Mouse (Mus musculus) layer of hippocampus, adult 8-10 months (tissue): ENCODE results near the gene Osgep. TPM values are rescaled to one million over a fixed set of nuclear protein-coding genes. Genes with fewer than 3 reads are reported as not detected.
"Not testable (repeated sequence)": the region's sequence is repeated elsewhere in the genome, so short reads cannot be mapped to it uniquely, and the experiment has no call there.

Source experiments
- DNase-seq, 2 experiments: peaks; one replicate each; pipeline ENCODE4 v3.0.0; 2022; ENCODE audit warnings: low spot score in 2 of 2
- total RNA-seq, 4 experiments: library from RNA; stranded (reverse); gene quantifications; 2 replicates each; pipeline ENCODE4 v1.2.4; 2022

Gene Osgep
- total RNA-seq, 4 experiments from 2014 or later: 30.4 to 37.1 (median 34.9) TPM

DNA sequence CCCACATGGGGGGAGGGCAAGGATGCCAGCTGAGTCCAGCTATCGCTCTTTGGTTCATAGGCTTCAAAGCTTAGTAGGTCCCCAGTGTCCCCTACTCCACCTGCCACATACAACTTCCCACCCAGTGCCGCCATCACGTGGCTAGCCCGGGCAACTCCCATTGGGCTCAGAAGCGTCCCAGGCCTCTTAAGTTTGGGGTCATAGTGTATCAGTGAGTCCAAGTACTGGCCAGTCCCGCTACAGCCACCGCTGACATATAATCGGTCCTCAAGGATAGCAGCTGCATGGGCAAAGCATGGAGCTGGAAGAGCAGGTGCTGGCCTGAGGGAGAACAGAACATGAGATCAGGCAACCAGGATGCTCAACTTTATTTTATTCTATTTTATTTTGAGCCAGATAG is 33.1 kb downstream of the Osgep start:
- no peak for DNase-seq

DNA sequence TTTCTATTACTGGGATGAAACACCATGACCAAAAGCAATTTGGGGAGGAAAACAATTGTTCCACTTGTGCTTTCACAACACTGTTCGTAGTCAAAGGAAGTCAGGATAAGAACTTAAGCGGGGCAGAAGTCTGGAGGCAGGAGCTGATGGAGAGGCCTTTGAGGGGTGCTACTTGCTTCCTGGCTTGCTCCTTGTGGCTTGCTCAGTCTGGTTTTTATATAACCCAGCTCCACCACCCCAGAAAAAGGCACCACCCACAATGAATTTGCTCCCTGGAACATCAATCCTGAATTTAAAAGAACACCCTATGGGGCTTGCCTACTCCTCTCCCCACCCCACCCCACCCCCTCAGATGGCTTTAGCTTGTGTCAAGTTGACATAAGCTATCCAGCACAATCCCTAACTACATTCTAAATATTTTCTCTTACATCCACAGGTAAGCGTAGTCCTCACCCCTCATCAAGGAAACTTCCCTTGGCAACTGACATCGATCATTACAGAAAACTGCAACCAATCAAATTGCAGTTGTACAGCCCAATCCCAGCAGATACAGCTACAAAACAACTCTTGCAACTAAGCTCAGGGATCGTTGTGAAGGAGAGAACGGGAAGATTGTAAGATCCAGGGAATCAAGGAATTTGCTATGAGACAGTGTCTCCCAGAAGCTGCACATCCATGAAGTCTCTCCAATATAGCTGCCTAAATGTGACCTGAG is 48.3 kb downstream of the Osgep start:
- DNase-seq: no peak

DNA sequence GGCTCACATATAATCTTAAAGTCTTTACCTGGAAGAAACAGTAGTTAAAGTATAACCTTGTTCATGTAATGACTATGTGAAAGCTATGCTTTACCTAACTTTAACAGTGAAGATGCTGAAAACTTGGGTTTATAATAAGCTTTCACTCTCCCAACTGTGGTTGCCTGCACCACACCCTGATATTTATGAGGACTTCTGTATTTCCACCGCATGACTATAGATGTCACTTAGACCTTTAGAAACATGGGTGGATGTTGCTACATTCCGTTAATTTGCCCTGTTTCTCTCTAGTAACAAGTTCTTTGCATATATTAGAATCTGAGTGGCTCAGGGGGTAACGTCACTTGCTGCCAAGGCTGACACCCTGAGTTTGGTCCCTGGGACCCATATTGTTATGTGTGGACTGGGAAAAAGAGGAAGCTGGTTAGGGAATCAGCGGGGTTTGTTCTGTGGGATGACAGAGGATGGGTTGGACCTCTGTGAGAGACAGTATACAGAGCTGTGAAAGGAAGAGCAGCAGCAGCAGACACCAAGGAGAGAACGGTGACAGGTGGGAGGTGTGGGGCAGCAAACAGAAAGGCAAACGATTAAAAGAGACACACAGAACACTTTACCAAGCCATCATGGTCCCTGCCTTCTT is 49.0 kb downstream of the Osgep start:
- DNase-seq: no peak

DNA sequence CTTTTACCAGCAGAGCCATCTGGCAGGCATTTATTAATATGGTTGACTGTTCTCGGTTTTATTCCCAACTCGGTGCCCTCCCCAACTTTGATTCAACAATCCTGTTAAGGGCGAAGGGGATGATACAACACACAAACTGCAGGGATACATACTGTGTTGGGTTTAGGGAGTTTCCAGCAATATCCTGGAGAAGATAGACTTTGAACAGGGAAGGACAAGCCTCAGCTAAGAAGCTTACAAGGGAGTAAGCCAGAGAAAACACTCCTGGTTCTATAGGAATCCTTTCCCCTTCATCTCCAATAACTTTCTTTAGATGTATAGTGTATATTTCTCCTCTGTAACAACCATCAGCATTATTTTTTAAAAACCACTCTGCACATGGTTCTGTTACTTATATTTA is 49.5 kb downstream of the Osgep start:
- no peak for DNase-seq

DNA sequence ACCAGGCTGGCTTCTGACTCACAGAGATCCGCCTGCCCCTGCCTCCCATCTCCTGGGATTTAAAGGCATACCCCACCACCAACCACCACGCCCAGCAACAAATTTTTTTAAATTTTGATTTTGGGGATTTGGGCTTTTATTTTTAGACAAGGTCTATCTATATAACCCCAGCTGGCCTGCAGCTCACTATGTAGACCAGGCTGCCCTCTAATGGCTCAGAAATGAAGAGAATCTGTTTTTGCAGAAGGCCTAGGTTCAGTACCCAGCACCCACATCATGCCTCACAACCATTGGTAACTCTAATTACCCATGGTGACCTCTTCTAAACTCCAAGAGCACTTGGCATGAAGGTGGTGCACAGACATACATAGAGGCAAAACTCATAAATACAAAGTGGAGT is 53.4 kb downstream of the Osgep start:
- DNase-seq: no peak

DNA sequence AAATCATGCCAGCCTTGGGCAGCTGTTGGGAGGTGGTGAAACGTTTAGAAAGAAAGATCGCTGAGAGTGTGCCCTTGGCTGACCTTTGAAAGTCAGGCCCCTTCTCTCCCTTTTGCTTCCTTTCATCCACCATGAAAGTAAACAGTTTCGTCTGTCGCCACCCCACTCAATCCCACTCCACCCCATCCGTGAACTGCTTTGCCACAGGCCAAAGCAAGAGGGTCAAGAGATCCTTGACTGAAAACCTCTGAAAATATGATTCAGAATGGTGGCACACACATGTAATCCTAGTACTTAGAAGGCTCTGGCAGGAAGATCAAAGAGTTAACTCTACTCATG is 53.9 kb downstream of the Osgep start:
- no peak for DNase-seq

DNA sequence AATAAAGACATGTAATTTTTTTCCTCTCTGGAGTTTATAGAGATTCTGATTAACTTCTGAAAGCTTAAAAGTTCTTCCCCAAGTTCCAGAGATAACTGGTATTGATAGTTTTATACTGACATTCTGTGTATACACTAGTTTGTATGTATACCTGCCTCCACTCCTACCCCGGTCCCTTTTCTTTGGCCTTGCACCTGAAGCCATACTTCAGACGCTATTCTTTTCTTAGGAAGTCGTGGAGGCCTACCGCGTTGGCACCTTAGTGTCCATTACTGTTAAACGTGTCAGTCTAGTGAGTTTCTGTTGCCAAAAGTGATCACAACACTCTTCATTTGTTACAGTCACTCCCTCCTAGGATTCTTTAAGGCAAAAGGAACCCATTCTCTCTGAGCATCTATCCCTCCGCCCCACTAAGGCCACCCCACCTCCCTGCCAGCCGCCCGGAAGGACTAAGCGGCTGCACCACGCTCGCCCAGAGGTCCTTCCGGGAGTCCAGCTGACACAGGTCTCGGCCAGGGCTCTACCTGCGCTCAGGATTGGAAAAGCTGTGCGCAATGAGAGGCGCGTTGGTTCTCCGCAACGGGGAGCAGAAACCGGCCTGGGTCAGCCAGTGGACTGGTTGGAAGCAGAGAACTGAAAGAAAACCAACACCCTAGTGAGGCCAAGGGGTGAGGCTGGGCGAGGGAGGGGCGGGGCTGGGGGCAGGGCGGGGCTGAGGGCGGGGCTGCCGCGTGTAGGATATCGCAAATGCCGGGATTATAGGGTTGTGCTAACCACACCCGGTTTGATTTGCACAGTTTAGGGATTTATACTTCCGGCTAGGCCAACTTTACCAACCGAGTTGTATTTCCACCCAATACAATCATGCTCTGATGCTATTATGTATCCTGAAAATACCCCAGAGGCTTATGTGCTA is 54.5 kb downstream of the Osgep start, which contains the start of gene Tep1:
Tep1 (minus strand) TSS at position 672 of the 916 bp plus-strand sequence.
- peak in 1 of 2 experiments; percentile 27 for DNase-seq

DNA sequence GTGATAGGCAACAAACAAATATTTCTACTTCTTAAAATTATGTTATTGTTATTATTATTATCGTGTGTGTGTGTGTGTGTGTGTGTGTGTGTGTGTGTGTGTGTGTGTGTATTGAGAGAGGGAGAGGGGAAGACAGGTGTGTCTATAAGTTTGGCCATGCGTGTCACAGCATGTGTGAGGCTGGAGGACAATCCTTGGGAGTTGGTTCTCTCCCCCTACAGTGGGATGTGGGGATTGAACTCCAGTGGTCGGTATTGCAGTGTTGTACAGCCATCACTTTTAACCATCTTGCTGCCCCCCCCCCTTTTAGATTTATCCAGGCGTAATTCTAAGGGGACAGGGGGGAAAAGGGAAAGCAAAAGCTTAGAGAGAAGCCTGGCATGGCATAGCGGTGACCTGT is 56.0 kb downstream of the Osgep start:
- DNase-seq: no peak

DNA sequence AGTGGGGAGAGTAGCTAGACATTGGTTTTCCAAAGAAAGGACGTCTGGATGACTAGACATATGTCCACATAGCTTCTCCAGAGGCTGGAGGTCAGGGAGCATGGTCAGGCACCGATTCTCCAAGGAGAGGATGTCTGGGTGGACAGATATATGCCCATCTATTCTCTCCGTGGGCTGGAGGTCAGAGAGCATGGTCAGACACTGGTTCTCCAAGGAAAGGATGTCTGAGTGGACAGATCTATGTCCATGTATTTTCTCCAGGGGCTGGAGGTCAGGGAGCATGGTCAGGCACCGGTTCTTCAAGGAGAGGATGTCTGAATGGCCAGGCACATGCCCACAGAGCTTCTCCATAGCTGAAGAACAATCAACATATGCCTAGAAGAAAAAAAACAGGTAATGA is 56.5 kb downstream of the Osgep start:
- DNase-seq: no peak

DNA sequence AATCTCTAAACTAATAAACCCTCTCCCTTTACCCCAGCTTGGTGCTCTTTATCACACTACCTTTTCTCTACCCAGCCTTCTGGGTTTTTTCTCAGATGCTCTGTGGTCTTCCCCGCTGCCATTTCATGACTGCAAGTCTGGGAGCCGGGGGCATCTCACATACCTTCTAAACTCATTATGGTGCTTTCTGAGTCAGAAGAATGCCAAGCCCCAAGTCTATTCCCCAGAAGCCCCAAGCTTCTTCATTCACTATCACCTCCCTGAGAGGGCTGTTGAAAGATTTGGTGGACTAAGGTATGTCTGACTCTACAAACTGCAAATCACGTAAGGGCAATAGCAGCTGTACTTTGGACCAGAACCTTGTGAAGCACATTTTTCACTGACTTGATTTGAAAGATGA is 57.7 kb downstream of the Osgep start:
- DNase-seq: no peak

DNA sequence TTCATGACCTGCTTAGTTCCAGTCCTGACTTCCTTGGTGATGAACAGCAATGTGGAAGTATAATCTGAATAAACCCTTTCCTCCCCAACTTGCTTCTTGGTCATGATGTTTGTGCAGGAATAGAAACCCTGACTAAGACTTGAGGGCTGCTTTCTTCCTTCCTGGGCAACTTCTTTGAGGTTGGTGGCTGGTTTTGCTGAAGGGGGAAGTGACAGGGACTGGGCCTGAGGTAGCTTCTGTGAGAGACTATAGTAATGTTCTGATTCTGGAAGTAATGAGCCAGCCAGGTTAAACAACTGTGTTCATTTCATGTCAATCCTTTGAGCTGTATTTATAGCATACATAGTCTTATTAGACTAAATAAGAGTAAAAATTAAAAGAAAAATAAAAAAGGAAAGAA is 59.7 kb downstream of the Osgep start:
- not testable (repeated sequence) for DNase-seq

DNA sequence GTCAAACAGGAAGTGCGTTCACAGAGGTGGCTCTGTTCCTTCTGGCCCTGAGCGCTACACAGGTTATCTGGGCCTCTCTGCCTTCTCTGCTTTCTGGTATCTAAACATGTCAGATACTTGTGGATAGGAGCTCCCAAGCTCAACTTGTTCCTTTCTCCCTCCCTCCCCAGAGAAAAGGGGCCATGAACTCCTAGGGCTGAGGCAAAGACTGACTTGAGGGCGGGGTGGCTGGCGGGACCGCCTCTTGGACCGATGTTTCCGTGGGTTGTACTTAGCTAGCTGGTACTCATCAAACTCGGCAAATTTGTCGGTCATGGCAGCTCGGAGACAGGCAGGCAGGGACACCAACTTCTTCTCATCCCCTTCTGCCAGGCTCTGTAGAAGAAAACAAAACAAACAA is 62.1 kb downstream of the Osgep start:
- DNase-seq: no peak

Other genes with a start within 250 kb of the Osgep start
- not detected for gene Olfr747, start 231.7 kb downstream of the Osgep start, total RNA-seq
- not detected for gene Olfr748, start 217.5 kb downstream of the Osgep start, total RNA-seq
- gene Olfr749, start 179.8 kb downstream of the Osgep start, total RNA-seq: not detected
- gene Ttc5, start 139.4 kb downstream of the Osgep start, total RNA-seq: 10 to 100 TPM; 62.3 to 73.2 (median 64.0) TPM
- under 1 TPM in 1 of 4 experiments, not detected in 3; 0.55 TPM for gene Ccnb1ip1, start 117.2 kb downstream of the Osgep start, total RNA-seq
- 10 to 100 TPM; 27.2 to 29.0 (median 28.7) TPM for gene Parp2, start 117.1 kb downstream of the Osgep start, total RNA-seq
- gene Tep1, start 54.3 kb downstream of the Osgep start, total RNA-seq: 1 to 10 TPM; 5.1 to 8.0 (median 7.4) TPM
- 1 to 10 TPM; 5.1 to 6.4 (median 5.8) TPM for gene Klhl33, start 27.4 kb downstream of the Osgep start, total RNA-seq
- 10 to 100 TPM; 61.2 to 67.5 (median 64.1) TPM for gene Apex1, start 75 bp upstream of the Osgep start, total RNA-seq
- gene Pip4p1, start 6.0 kb upstream of the Osgep start, total RNA-seq: 100 to 1,000 TPM in 1 of 4 experiments, 10 to 100 TPM in 3; 87.5 to 104 (median 94.3) TPM
- gene Pnp, start 6.2 kb upstream of the Osgep start, total RNA-seq: 10 to 100 TPM; 14.9 to 21.4 (median 18.2) TPM
- gene Gm49342, start 19.6 kb upstream of the Osgep start, total RNA-seq: 10 to 100 TPM in 3 of 4 experiments, 1 to 10 TPM in 1; 8.5 to 15.5 (median 10.8) TPM
- 1 to 10 TPM; 1.3 to 2.0 (median 1.5) TPM for gene Pnp2, start 31.1 kb upstream of the Osgep start, total RNA-seq
- under 1 TPM in 1 of 4 experiments, not detected in 3; 0.20 TPM for gene Rnase10, start 82.9 kb upstream of the Osgep start, total RNA-seq
- gene Rnase9, start 117.0 kb upstream of the Osgep start, total RNA-seq: not detected
- not detected for gene Rnase11, start 125.3 kb upstream of the Osgep start, total RNA-seq
- not detected for gene Rnase12, start 132.8 kb upstream of the Osgep start, total RNA-seq
- gene Olfr750, start 149.5 kb upstream of the Osgep start, total RNA-seq: not detected
- gene Rnase4, start 166.2 kb upstream of the Osgep start, total RNA-seq: 10 to 100 TPM; 14.0 to 46.9 (median 27.4) TPM
- 10 to 100 TPM in 2 of 4 experiments, 1 to 10 TPM in 2; 3.9 to 15.2 (median 8.4) TPM for gene Ang, start 166.3 kb upstream of the Osgep start, total RNA-seq
- not detected for gene Eddm3b, start 189.5 kb upstream of the Osgep start, total RNA-seq
- under 1 TPM in 2 of 4 experiments, not detected in 2; 0.45 to 0.50 TPM for gene Rnase6, start 199.0 kb upstream of the Osgep start, total RNA-seq
- gene Rnase1, start 221.9 kb upstream of the Osgep start, total RNA-seq: 1 to 10 TPM; 2.7 to 5.0 (median 3.1) TPM
- under 1 TPM in 1 of 4 experiments, not detected in 3; 0.74 TPM for gene Rnase2b, start 237.4 kb upstream of the Osgep start, total RNA-seq